ENCODE assay signal across 24 mouse cellular contexts in genomic region chr13:112683970-112684369, GRCm38 (mm10). TPM values are rescaled to one million over a fixed set of nuclear protein-coding genes. Genes with fewer than 3 reads are reported as not detected.
"Had no signal": no experiment of that assay in that cellular context is flagged by ENCODE, and none has a peak within 500 bp of the region (broad histone marks: within the 10 kb centered on the region; RNA-seq: fewer than 3 reads in every experiment).

No protein-coding gene starts in this region.

- H3K27ac ChIP-seq: left cerebral cortex, adult 2 months; limb, embryonic 13.5 days; liver, embryonic 13.5 days; macrophage; midbrain, embryonic 12.5 days; midbrain, embryonic 15.5 days; neural tube, embryonic 12.5 days; neural tube, embryonic 15.5 days; stomach, postnatal 0 days had no signal

- DNase-seq: kidney, adult 18-20 months; kidney, adult 9 months; kidney, postnatal 14 days; kidney, postnatal 4 days; layer of hippocampus, postnatal 36 days; left cerebral cortex, postnatal 4 days; liver, embryonic 13.5 days; lung, embryonic 14.5 days; lung, postnatal 14 days; right cerebral cortex, adult 18-20 months; right cerebral cortex, postnatal 14 days; right cerebral cortex, postnatal 4 days; thymus, adult 2 months; thymus, postnatal 14 days; thymus, postnatal 4 days had no signal

- H3K27me3 ChIP-seq: limb, embryonic 13.5 days; liver, embryonic 13.5 days; midbrain, embryonic 12.5 days; midbrain, embryonic 15.5 days; neural tube, embryonic 12.5 days; neural tube, embryonic 15.5 days had no signal

- H3K9ac ChIP-seq: limb, embryonic 13.5 days; liver, embryonic 13.5 days; lung, embryonic 14.5 days; midbrain, embryonic 12.5 days; midbrain, embryonic 15.5 days; neural tube, embryonic 12.5 days; neural tube, embryonic 15.5 days had no signal

- H3K36me3 ChIP-seq: midbrain, embryonic 15.5 days had no signal

- H3K4me3 ChIP-seq: left cerebral cortex, adult 2 months; limb, embryonic 13.5 days; liver, embryonic 13.5 days; midbrain, embryonic 12.5 days; midbrain, embryonic 15.5 days; neural tube, embryonic 12.5 days; neural tube, embryonic 15.5 days had no signal

- H3K4me2 ChIP-seq: limb, embryonic 13.5 days; liver, embryonic 13.5 days; lung, embryonic 14.5 days; midbrain, embryonic 12.5 days; midbrain, embryonic 15.5 days; neural tube, embryonic 12.5 days; neural tube, embryonic 15.5 days had no signal

- ATAC-seq: midbrain, embryonic 15.5 days had no signal

- H3K4me1 ChIP-seq: midbrain, embryonic 12.5 days; midbrain, embryonic 15.5 days; neural tube, embryonic 12.5 days; neural tube, embryonic 15.5 days had no signal

- H3K9me3 ChIP-seq: limb, embryonic 13.5 days; liver, embryonic 13.5 days; midbrain, embryonic 12.5 days; midbrain, embryonic 15.5 days; neural tube, embryonic 12.5 days; neural tube, embryonic 15.5 days had no signal

RNA-seq across cellular contexts. Expression of gene Ddx4, which starts 31.7 kb away (rescaled TPM):
- total RNA-seq: liver, adult 2 months had no signal
- polyA plus RNA-seq: liver, adult 2 months had no signal
